Mouse (Mus musculus): ENCODE measurements at regions not wholly inside any gene's neighbourhood (a gene's known extent, or its start where the extent isn't known, plus 50 kb on each side); places are given as distances from the start of the nearest gene placed in this dataset.
A peak's percentile ranks its signal among the peaks of the same experiment; 100 is the strongest.

DNA sequence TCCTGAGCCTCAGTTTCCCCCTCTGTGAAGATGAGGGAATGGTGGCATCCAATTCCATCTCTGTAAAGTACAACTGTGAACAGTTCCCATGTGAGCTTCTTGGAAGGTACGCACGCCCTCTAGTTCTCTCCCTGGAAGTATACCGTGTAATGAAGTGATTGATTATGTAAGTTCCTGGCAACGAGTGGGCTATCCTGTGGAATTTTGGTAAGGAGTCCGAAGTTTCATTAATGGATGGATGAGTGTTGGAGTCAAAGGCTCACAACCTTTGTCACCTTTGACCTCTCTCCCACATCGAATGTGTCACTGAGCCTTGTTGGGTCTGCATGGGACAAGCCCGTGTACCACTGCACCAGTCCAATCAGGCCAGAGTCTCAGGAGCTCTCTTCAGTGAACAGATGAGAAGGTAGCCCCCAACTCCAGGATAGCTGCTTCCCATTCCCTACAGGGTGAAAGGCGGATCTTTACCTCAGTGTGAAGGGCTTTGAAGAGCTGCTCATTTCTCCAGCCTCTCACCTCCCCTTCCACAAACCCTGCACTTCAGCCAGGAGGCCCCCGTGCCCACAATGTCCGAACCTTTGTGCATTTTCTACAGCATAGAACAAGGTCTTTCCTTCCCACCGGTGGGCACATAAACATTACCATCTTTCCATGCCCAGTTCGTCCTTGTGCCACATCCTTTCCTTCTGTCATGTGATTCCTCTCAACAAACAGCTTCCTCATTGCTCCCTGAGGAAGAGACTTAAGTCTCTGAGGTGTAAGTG lies 217.8 kb downstream of the Mycn start:
- ATAC-seq (replicated peaks; ENCODE audit: insufficient number of reproducible peaks, low FRiP score, low TSS enrichment, low read depth) (0 out of 2 replicates have a peak, but pooled peaks have one; percentile 10), DNase-seq (ENCODE audit: low spot score) (no peak)
- Histone ChIP-seq H3K9ac (replicated peaks; ENCODE audit: low read length) (peak overlapping the region; percentile 13; the same call in 1 of the 2 replicates), H3K27me3 (ENCODE audit: control insufficient read depth, insufficient read depth, low read length) (no peaks in the 10 kb centered on the region), H3K4me1 (ENCODE audit: control insufficient read depth, insufficient read depth, low read length) (0 out of 2 replicates have a peak, but pooled peaks cover 3% of the 10 kb centered on the region), H3K36me3 (replicated peaks; ENCODE audit: control insufficient read depth, insufficient read depth, low read depth, low read length) (no peaks in the 10 kb centered on the region), H3K4me3 (ENCODE audit: low read depth, low read length) (no peak overlapping the region), H3K27ac (replicated peaks; ENCODE audit: low read depth, low read length) (no peak overlapping the region), H3K9me3 (replicated peaks; ENCODE audit: control insufficient read depth, low read length) (no peaks in the 10 kb centered on the region), H3K4me2 (ENCODE audit: low read depth, low read length) (no peak overlapping the region)
- WGBS = 69% methylated on average over 12 of the region's 12 CpGs

- ATAC-seq (replicated peaks; ENCODE audit: insufficient number of reproducible peaks, low FRiP score, low TSS enrichment, low read depth) (peak; percentile 64), DNase-seq (ENCODE audit: low spot score) (peak; percentile 54)
- no peaks in the 10 kb centered on the region for H3K9me3 ChIP-seq (replicated peaks; ENCODE audit: control insufficient read depth, low read length)
- no peaks in the 10 kb centered on the region for H3K27me3 ChIP-seq (ENCODE audit: control insufficient read depth, insufficient read depth, low read length)
- no peak overlapping the region for H3K27ac ChIP-seq (replicated peaks; ENCODE audit: low read depth, low read length)
- H3K4me1 ChIP-seq (ENCODE audit: control insufficient read depth, insufficient read depth, low read length) = 0 out of 2 replicates have a peak, but pooled peaks cover 3% of the 10 kb centered on the region
- H3K4me3 ChIP-seq (ENCODE audit: low read depth, low read length) = no peak overlapping the region
- H3K36me3 ChIP-seq (replicated peaks; ENCODE audit: control insufficient read depth, insufficient read depth, low read depth, low read length) = no peaks in the 10 kb centered on the region
- WGBS = 44% methylated on average over 20 of the region's 20 CpGs
- H3K4me2 ChIP-seq (ENCODE audit: low read depth, low read length) = no peak overlapping the region
- peak overlapping the region; percentile 19; the same call in 1 of the 2 replicates for H3K9ac ChIP-seq (replicated peaks; ENCODE audit: low read length)
Observed at GRCm38 (mm10) chr12:12722982-12723661, 218.6 kb downstream of the Mycn start.

DNA sequence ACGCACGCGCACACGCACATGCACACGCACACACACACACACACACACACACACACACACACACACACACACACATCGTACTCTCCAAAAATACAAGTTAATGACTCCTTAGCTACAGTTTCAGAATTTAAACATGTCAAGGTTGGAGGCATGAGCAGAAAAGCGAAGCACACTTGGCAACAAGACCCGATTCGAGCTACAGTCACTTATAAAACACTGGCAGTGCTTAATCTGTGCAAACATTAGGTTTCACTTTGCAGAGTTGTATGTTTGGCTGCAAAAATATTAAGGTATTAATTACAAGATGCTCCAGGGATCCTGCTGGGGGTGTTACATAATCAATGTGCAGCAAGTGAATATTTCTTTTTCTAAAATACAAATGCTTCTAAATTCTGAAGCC lies 225.0 kb downstream of the Mycn start:
- Histone ChIP-seq H3K4me1 (ENCODE audit: control insufficient read depth, insufficient read depth, low read length) (no peaks in the 10 kb centered on the region), H3K4me2 (ENCODE audit: low read depth, low read length) (no peak overlapping the region), H3K9me3 (replicated peaks; ENCODE audit: control insufficient read depth, low read length) (no peaks in the 10 kb centered on the region), H3K36me3 (replicated peaks; ENCODE audit: control insufficient read depth, insufficient read depth, low read depth, low read length) (no peaks in the 10 kb centered on the region), H3K4me3 (ENCODE audit: low read depth, low read length) (no peak overlapping the region), H3K9ac (replicated peaks; ENCODE audit: low read length) (no peak overlapping the region), H3K27ac (replicated peaks; ENCODE audit: low read depth, low read length) (no peak overlapping the region), H3K27me3 (ENCODE audit: control insufficient read depth, insufficient read depth, low read length) (no peaks in the 10 kb centered on the region)
- no peak for DNase-seq (ENCODE audit: low spot score)
- ATAC-seq (replicated peaks; ENCODE audit: insufficient number of reproducible peaks, low FRiP score, low TSS enrichment, low read depth) = no peak
- 94% methylated on average over 9 of the region's 9 CpGs for WGBS

DNA sequence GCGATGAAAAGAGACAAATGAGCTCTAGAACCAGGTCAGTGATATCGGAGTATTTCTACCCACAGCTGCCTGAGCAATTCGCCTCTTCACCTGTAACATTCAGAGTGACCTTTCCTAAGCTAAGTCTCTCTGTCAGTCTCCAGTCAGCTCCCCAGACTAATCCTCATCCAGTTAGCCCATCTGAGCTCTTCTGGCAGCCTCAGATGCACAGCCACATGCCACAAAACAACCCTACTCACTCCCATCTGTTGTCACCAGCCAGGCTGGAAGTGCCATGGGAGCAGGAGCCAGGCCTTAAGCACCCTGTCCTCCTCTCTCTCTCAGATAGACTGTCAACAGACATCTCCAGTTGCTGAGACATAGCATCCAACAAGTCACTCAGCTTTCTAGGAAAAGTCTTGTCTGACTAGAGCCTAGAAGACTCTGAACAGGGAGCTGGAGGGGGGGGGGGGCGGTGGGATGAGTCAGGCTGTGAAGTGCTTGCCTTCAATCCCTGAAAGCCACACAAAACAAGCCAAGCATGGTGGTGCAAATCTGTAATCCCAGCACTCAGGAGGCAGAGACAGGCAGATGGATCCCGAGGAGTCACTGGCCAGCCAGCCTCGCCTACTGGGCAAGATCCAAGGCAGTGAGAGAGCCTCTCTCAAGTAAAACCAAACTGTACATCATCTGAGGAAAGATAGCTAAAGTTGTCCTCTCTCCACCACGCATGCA lies 225.6 kb downstream of the Mycn start:
- H3K4me2 ChIP-seq (ENCODE audit: low read depth, low read length) = no peak overlapping the region
- H3K27me3 ChIP-seq (ENCODE audit: control insufficient read depth, insufficient read depth, low read length) = no peaks in the 10 kb centered on the region
- DNase-seq (ENCODE audit: low spot score) (no peak), ATAC-seq (replicated peaks; ENCODE audit: insufficient number of reproducible peaks, low FRiP score, low TSS enrichment, low read depth) (no peak)
- H3K27ac ChIP-seq (replicated peaks; ENCODE audit: low read depth, low read length) = no peak overlapping the region
- H3K36me3 ChIP-seq (replicated peaks; ENCODE audit: control insufficient read depth, insufficient read depth, low read depth, low read length) = no peaks in the 10 kb centered on the region
- no peaks in the 10 kb centered on the region for H3K4me1 ChIP-seq (ENCODE audit: control insufficient read depth, insufficient read depth, low read length)
- H3K4me3 ChIP-seq (ENCODE audit: low read depth, low read length) = no peak overlapping the region
- H3K9ac ChIP-seq (replicated peaks; ENCODE audit: low read length) = no peak overlapping the region
- 81% methylated on average over 7 of the region's 7 CpGs for WGBS
- no peaks in the 10 kb centered on the region for H3K9me3 ChIP-seq (replicated peaks; ENCODE audit: control insufficient read depth, low read length)

- DNase-seq (ENCODE audit: low spot score) = no peak
- no peak overlapping the region for H3K4me2 ChIP-seq (ENCODE audit: low read depth, low read length)
- no peak overlapping the region for H3K4me3 ChIP-seq (ENCODE audit: low read depth, low read length)
- H3K27me3 ChIP-seq (ENCODE audit: control insufficient read depth, insufficient read depth, low read length) = no peaks in the 10 kb centered on the region
- no peaks in the 10 kb centered on the region for H3K9me3 ChIP-seq (replicated peaks; ENCODE audit: control insufficient read depth, low read length)
- H3K36me3 ChIP-seq (replicated peaks; ENCODE audit: control insufficient read depth, insufficient read depth, low read depth, low read length) = no peaks in the 10 kb centered on the region
- H3K9ac ChIP-seq (replicated peaks; ENCODE audit: low read length) = no peak overlapping the region
- H3K27ac ChIP-seq (replicated peaks; ENCODE audit: low read depth, low read length) = no peak overlapping the region
- ATAC-seq (replicated peaks; ENCODE audit: insufficient number of reproducible peaks, low FRiP score, low TSS enrichment, low read depth) = no peak
- H3K4me1 ChIP-seq (ENCODE audit: control insufficient read depth, insufficient read depth, low read length) = no peaks in the 10 kb centered on the region
- 67% methylated on average over 4 of the region's 4 CpGs for WGBS
Observed at GRCm38 (mm10) chr12:12715528-12715927, 226.2 kb downstream of the Mycn start.

DNA sequence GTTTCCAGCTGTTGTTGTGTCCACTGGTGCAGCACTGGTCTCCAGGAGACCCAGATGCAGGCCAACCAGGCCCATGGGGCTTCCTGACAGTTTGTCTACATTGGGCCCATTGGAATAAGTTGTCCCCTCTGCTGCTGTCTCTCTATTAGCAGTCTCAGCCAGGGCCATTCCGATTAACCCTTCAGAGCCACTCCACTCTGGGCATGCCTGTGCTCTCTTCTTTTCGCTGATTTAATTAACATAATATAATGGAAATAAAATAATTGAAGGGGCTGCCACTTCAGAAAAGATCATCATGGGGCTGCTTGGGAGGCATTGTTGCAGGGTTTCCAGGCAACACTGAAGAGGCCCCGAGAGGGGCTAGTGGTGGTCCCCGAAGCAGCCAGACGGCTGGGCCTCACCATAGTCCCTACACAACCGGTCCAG lies 231.5 kb downstream of the Mycn start:
- H3K27ac ChIP-seq (replicated peaks; ENCODE audit: low read depth, low read length) = no peak overlapping the region
- no peak overlapping the region for H3K9ac ChIP-seq (replicated peaks; ENCODE audit: low read length)
- ATAC-seq (replicated peaks; ENCODE audit: insufficient number of reproducible peaks, low FRiP score, low TSS enrichment, low read depth) (0 out of 2 replicates have a peak, but pooled peaks have one; percentile 57), DNase-seq (ENCODE audit: low spot score) (peak; percentile 13)
- no peaks in the 10 kb centered on the region for H3K4me1 ChIP-seq (ENCODE audit: control insufficient read depth, insufficient read depth, low read length)
- H3K27me3 ChIP-seq (ENCODE audit: control insufficient read depth, insufficient read depth, low read length) = no peaks in the 10 kb centered on the region
- H3K9me3 ChIP-seq (replicated peaks; ENCODE audit: control insufficient read depth, low read length) = no peaks in the 10 kb centered on the region
- no peak overlapping the region for H3K4me2 ChIP-seq (ENCODE audit: low read depth, low read length)
- no peaks in the 10 kb centered on the region for H3K36me3 ChIP-seq (replicated peaks; ENCODE audit: control insufficient read depth, insufficient read depth, low read depth, low read length)
- H3K4me3 ChIP-seq (ENCODE audit: low read depth, low read length) = no peak overlapping the region
- WGBS = 66% methylated on average over 6 of the region's 6 CpGs

DNA sequence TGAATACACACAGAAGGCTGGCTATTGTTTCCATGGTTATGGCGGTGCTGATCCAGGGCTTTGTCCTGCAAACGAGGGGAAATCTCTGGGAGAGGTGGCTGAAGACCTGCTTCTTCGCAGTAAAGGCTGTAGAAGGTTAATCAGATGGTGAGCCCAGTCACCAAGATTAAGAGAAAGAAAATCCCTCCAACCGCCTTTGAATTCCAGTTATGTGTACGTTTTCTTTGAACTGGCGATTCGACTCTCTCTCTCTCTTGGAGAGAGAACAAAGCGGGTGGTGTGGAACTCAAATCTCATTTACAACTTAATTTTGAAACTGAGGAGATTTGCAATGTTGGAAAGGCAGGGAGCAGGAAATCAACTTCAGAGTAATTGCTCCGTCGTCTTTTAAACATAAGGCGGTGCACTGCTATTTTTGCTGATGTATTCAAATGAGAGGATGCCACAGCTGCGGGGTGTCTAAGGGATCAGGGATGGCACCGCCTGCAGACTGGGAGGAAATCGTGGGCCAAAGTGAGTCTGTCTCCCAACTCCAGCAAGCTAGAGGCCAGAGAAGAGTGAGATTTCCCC lies 232.7 kb downstream of the Mycn start:
- Histone ChIP-seq H3K27ac (replicated peaks; ENCODE audit: low read depth, low read length) (no peak overlapping the region), H3K4me2 (ENCODE audit: low read depth, low read length) (no peak overlapping the region), H3K4me3 (ENCODE audit: low read depth, low read length) (no peak overlapping the region), H3K9me3 (replicated peaks; ENCODE audit: control insufficient read depth, low read length) (no peaks in the 10 kb centered on the region), H3K27me3 (ENCODE audit: control insufficient read depth, insufficient read depth, low read length) (no peaks in the 10 kb centered on the region), H3K36me3 (replicated peaks; ENCODE audit: control insufficient read depth, insufficient read depth, low read depth, low read length) (no peaks in the 10 kb centered on the region), H3K9ac (replicated peaks; ENCODE audit: low read length) (no peak overlapping the region), H3K4me1 (ENCODE audit: control insufficient read depth, insufficient read depth, low read length) (no peaks in the 10 kb centered on the region)
- WGBS = 23% methylated on average over 14 of the region's 14 CpGs
- ATAC-seq (replicated peaks; ENCODE audit: insufficient number of reproducible peaks, low FRiP score, low TSS enrichment, low read depth) (no peak), DNase-seq (ENCODE audit: low spot score) (peak; percentile 18)
